Mouse (Mus musculus) heart, embryonic 13.5 days (tissue): Measurements from ENCODE around the gene A1bg. TPM values are rescaled to one million over a fixed set of nuclear protein-coding genes. Genes with fewer than 3 reads are reported as not detected.

Source experiments
- ATAC-seq: fragments of 200-750 bp; cut with Nextera tagmentation; 2 replicates; pipeline ENCODE4 v1.8.0; 2017; ENCODE audit warnings: moderate TSS enrichment; ENCODE audit not compliant: insufficient number of reproducible peaks, low FRiP score, low TSS enrichment; ENCODE audit errors: extremely low read depth
- H3K27ac ChIP-seq: fragments of 300-500 bp; sonication (generic); replicated peaks from 2 replicates; pipeline ENCODE4 v1.5.1; 2015; ENCODE audit warnings: moderate library complexity, mild to moderate bottlenecking, inconsistent platforms
- H3K27me3 ChIP-seq: fragments of 300-500 bp; sonication (generic); replicated peaks from 2 replicates; pipeline ENCODE4 v1.6.1; 2015; ENCODE audit warnings: mild to moderate bottlenecking, inconsistent platforms
- H3K36me3 ChIP-seq: fragments of 300-500 bp; sonication (generic); 2 replicates; pipeline ENCODE4 v1.6.1; 2015; ENCODE audit warnings: mild to moderate bottlenecking, inconsistent platforms
- H3K4me1 ChIP-seq: fragments of 300-500 bp; sonication (generic); 2 replicates; pipeline ENCODE4 v1.6.1; 2015; ENCODE audit warnings: inconsistent platforms
- H3K4me2 ChIP-seq: fragments of 300-500 bp; sonication (generic); 2 replicates; pipeline ENCODE4 v1.6.1; 2015; ENCODE audit warnings: inconsistent platforms, mild to moderate bottlenecking, moderate library complexity
- H3K4me3 ChIP-seq: fragments of 300-500 bp; sonication (generic); 2 replicates; pipeline ENCODE4 v1.5.1; 2015; ENCODE audit warnings: moderate library complexity, mild to moderate bottlenecking, inconsistent platforms
- H3K9ac ChIP-seq: fragments of 300-500 bp; sonication (generic); 2 replicates; pipeline ENCODE4 v1.6.1; 2015; ENCODE audit warnings: inconsistent platforms, mild to moderate bottlenecking, moderate library complexity
- H3K9me3 ChIP-seq: fragments of 300-500 bp; sonication (generic); 2 replicates; pipeline ENCODE4 v1.6.1; 2016; ENCODE audit warnings: inconsistent platforms
- WGBS: fragments of 180-500 bp; shearing (Covaris S2); methylation state at CpG from one replicate; pipeline ENCODE4 v1.1.7; 2015; ENCODE audit warnings: mixed read lengths; 5-methylcytosine and 5-hydroxymethylcytosine counted together
- polyA plus RNA-seq: library from polyadenylated mRNA; unstranded; fragments of >200 nt; fragmentation: Nextera tagmentation; extraction: Ambion mirVana; gene quantifications from 2 replicates; pipeline ENCODE4 v1.2.1, GENCODE M21; 2015

The A1bg gene
- not detected in 2 replicates for polyA plus RNA-seq

- H3K27ac ChIP-seq, result no peak within 1 kb of the TSS
- no peaks in the 10 kb centered on the region for H3K36me3 ChIP-seq
- no peaks in the 10 kb centered on the region for H3K27me3 ChIP-seq
- no peaks in the 10 kb centered on the region for H3K9me3 ChIP-seq
- no peak within 1 kb of the TSS for H3K4me2 ChIP-seq
- H3K4me3 ChIP-seq, result no peak within 1 kb of the TSS
- ATAC-seq, result no peak
- H3K4me1 ChIP-seq, result no peaks in the 10 kb centered on the region; the same call in 1 of the 2 replicates
- H3K9ac ChIP-seq, result no peak within 1 kb of the TSS
Measured at GRCm38 (mm10) chr15:60922912-60923311, at the start of gene A1bg. A1bg (minus strand) TSS chr15:60923012.

GRCm38 (mm10) chr15:60968549-60968861 is 45.7 kb upstream of the A1bg start:
- no peak overlapping the region for H3K4me3 ChIP-seq
- H3K27ac ChIP-seq, result no peak overlapping the region
- 59% methylated on average over 1 of the region's 1 CpGs for WGBS
- no peaks in the 10 kb centered on the region for H3K9me3 ChIP-seq
- ATAC-seq, result no peak
- H3K4me1 ChIP-seq, result no peaks in the 10 kb centered on the region
- H3K4me2 ChIP-seq, result no peak overlapping the region
- no peaks in the 10 kb centered on the region for H3K27me3 ChIP-seq
- no peak overlapping the region for H3K9ac ChIP-seq
- no peaks in the 10 kb centered on the region for H3K36me3 ChIP-seq

- Histone ChIP-seq H3K4me1 (no peaks in the 10 kb centered on the region), H3K4me2 (no peak overlapping the region), H3K36me3 (no peaks in the 10 kb centered on the region), H3K4me3 (no peak overlapping the region), H3K27me3 (no peaks in the 10 kb centered on the region), H3K9me3 (no peaks in the 10 kb centered on the region), H3K27ac (no peak overlapping the region), H3K9ac (no peak overlapping the region)
- ATAC-seq, result no peak
- WGBS, result 74% methylated on average over 9 of the region's 9 CpGs
Measured at GRCm38 (mm10) chr15:60967841-60968548, 45.2 kb upstream of the A1bg start.

- no peak overlapping the region for H3K9ac ChIP-seq
- no peak overlapping the region for H3K4me3 ChIP-seq
- H3K4me1 ChIP-seq, result no peaks in the 10 kb centered on the region; the same call in 1 of the 2 replicates
- WGBS, result 18% methylated on average over 4 of the region's 4 CpGs
- H3K9me3 ChIP-seq, result no peaks in the 10 kb centered on the region
- no peak overlapping the region for H3K27ac ChIP-seq
- no peak overlapping the region for H3K4me2 ChIP-seq
- H3K27me3 ChIP-seq, result no peaks in the 10 kb centered on the region
- no peaks in the 10 kb centered on the region for H3K36me3 ChIP-seq
- ATAC-seq, result no peak
Measured at GRCm38 (mm10) chr15:60925686-60926085, 2.9 kb upstream of the A1bg start.

- no peaks in the 10 kb centered on the region for H3K36me3 ChIP-seq
- no peak overlapping the region for H3K27ac ChIP-seq
- 56% methylated on average over 6 of the region's 6 CpGs for WGBS
- H3K4me1 ChIP-seq, result no peaks in the 10 kb centered on the region
- no peak overlapping the region for H3K4me2 ChIP-seq
- ATAC-seq, result no peak
- no peak overlapping the region for H3K9ac ChIP-seq
- no peaks in the 10 kb centered on the region for H3K9me3 ChIP-seq
- H3K4me3 ChIP-seq, result no peak overlapping the region
- no peaks in the 10 kb centered on the region for H3K27me3 ChIP-seq
Measured at GRCm38 (mm10) chr15:60903763-60904697, 18.8 kb downstream of the A1bg start.

GRCm38 (mm10) chr15:60898187-60898965 is 24.4 kb downstream of the A1bg start:
- no peaks in the 10 kb centered on the region for H3K9me3 ChIP-seq

GRCm38 (mm10) chr15:60896040-60896439 is 26.8 kb downstream of the A1bg start:
- no peak overlapping the region for H3K9ac ChIP-seq
- no peak overlapping the region for H3K4me3 ChIP-seq
- H3K4me1 ChIP-seq, result peaks cover 16% of the 10 kb centered on the region
- no peaks in the 10 kb centered on the region for H3K27me3 ChIP-seq
- 77% methylated on average over 2 of the region's 2 CpGs for WGBS
- no peak for ATAC-seq
- H3K4me2 ChIP-seq, result no peak overlapping the region
- H3K36me3 ChIP-seq, result no peaks in the 10 kb centered on the region
- H3K27ac ChIP-seq, result no peak overlapping the region
- no peaks in the 10 kb centered on the region for H3K9me3 ChIP-seq

More at GRCm38 (mm10) chr15:60898187-60898965, 24.4 kb downstream of the A1bg start:
- Histone ChIP-seq H3K4me1 (no peaks in the 10 kb centered on the region), H3K9ac (no peak overlapping the region), H3K27me3 (no peaks in the 10 kb centered on the region), H3K27ac (no peak overlapping the region), H3K4me3 (no peak overlapping the region), H3K4me2 (no peak overlapping the region), H3K36me3 (no peaks in the 10 kb centered on the region)
- WGBS, result 64% methylated on average over 6 of the region's 6 CpGs
- ATAC-seq, result no peak

- H3K4me3 ChIP-seq, result no peak overlapping the region
- H3K9ac ChIP-seq, result no peak overlapping the region
- H3K9me3 ChIP-seq, result no peaks in the 10 kb centered on the region
- no peak for ATAC-seq
- H3K4me1 ChIP-seq, result peaks cover 16% of the 10 kb centered on the region
- H3K4me2 ChIP-seq, result no peak overlapping the region
- 32% methylated on average over 3 of the region's 3 CpGs for WGBS
- H3K27me3 ChIP-seq, result no peaks in the 10 kb centered on the region
- H3K27ac ChIP-seq, result 0 out of 2 replicates have a peak overlapping the region, but pooled peaks have one; percentile 45
- H3K36me3 ChIP-seq, result no peaks in the 10 kb centered on the region
Measured at GRCm38 (mm10) chr15:60892976-60893463, 29.8 kb downstream of the A1bg start.

GRCm38 (mm10) chr15:60888724-60889123 is 34.1 kb downstream of the A1bg start:
- H3K27ac ChIP-seq, result no peak overlapping the region
- WGBS, result 82% methylated on average over 2 of the region's 2 CpGs
- H3K9ac ChIP-seq, result no peak overlapping the region

GRCm38 (mm10) chr15:60875721-60876120 is 47.1 kb downstream of the A1bg start:
- H3K4me3 ChIP-seq, result no peak overlapping the region
- H3K36me3 ChIP-seq, result no peaks in the 10 kb centered on the region
- no peak overlapping the region for H3K9ac ChIP-seq
- ATAC-seq, result no peak
- WGBS, result 77% methylated on average over 6 of the region's 6 CpGs
- no peaks in the 10 kb centered on the region for H3K27me3 ChIP-seq
- H3K9me3 ChIP-seq, result no peaks in the 10 kb centered on the region
- no peak overlapping the region for H3K27ac ChIP-seq
- H3K4me1 ChIP-seq, result no peaks in the 10 kb centered on the region
- no peak overlapping the region for H3K4me2 ChIP-seq

More at GRCm38 (mm10) chr15:60888724-60889123, 34.1 kb downstream of the A1bg start:
- no peak overlapping the region for H3K4me3 ChIP-seq
- H3K4me1 ChIP-seq, result peaks cover 16% of the 10 kb centered on the region
- no peak for ATAC-seq
- H3K9me3 ChIP-seq, result no peaks in the 10 kb centered on the region
- no peak overlapping the region for H3K4me2 ChIP-seq
- no peaks in the 10 kb centered on the region for H3K27me3 ChIP-seq
- H3K36me3 ChIP-seq, result no peaks in the 10 kb centered on the region

GRCm38 (mm10) chr15:60862417-60862816 is 60.4 kb downstream of the A1bg start:
- Histone ChIP-seq H3K9ac (no peak overlapping the region), H3K4me2 (no peak overlapping the region), H3K9me3 (peaks cover 4% of the 10 kb centered on the region; the same call in 1 of the 2 replicates), H3K27ac (no peak overlapping the region), H3K4me1 (peaks cover 5% of the 10 kb centered on the region; the same call in 1 of the 2 replicates), H3K4me3 (no peak overlapping the region), H3K36me3 (no peaks in the 10 kb centered on the region), H3K27me3 (no peaks in the 10 kb centered on the region)
- 74% methylated on average over 3 of the region's 3 CpGs for WGBS
- ATAC-seq, result no peak
